Mouse (Mus musculus): ENCODE measurements at regions not wholly inside any gene's neighbourhood (a gene's known extent, or its start where the extent isn't known, plus 50 kb on each side); places are given as distances from the start of the nearest gene placed in this dataset.

- no peak for DNase-seq (ENCODE audit: low spot score in 2 of 2)
These were observed 1270.5 kb downstream of the Olfm4 start for GRCm38 (mm10) chr14:81254343-81254838.

GRCm38 (mm10) chr14:81255423-81255822 lies 1271.5 kb downstream of the Olfm4 start:
- DNase-seq (ENCODE audit: low spot score in 2 of 2): no peak

GRCm38 (mm10) chr14:81267637-81268373 lies 1283.9 kb downstream of the Olfm4 start:
- DNase-seq (ENCODE audit: low spot score in 2 of 2): no peak

GRCm38 (mm10) chr14:81287489-81288025 lies 1303.7 kb downstream of the Olfm4 start:
- DNase-seq (ENCODE audit: low spot score in 2 of 2): no peak

GRCm38 (mm10) chr14:81307160-81307559 lies 1323.3 kb downstream of the Olfm4 start:
- no peak for DNase-seq (ENCODE audit: low spot score in 2 of 2)

GRCm38 (mm10) chr14:81341058-81341457 lies 1357.2 kb downstream of the Olfm4 start:
- DNase-seq (ENCODE audit: low spot score in 2 of 2): no peak

- DNase-seq (ENCODE audit: low spot score in 2 of 2): peak; percentile 10 to 20
These were observed 1403.7 kb downstream of the Olfm4 start for GRCm38 (mm10) chr14:81387566-81387965.
